Mouse (Mus musculus): ENCODE measurements at regions not wholly inside any gene's neighbourhood (a gene's known extent, or its start where the extent isn't known, plus 50 kb on each side); places are given as distances from the start of the nearest gene placed in this dataset.

DNA sequence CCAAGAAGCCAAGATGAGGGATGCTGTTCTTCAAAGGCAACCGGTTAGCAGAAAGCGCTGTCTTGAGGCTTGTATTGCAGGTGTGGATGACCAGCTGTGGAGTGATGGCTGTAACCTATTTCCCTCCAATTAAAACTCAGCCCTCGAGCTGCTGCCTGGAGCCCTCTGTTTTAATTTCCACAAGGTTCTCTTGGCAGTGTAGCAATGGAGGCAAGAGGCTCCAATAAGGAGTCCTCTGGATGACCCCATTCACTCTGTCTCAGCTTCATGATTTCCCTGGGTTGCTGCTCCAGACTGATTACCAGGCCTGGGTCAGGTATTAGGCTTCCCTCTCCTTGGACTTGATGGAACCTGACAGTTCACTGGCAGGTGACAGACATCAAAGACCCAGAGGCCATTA lies 548.5 kb downstream of the Psat1 start:
- Histone ChIP-seq H3K27ac (no peak overlapping the region; the same call in 1 of the 2 replicates), H3K9me3 (no peaks in the 10 kb centered on the region), H3K4me1 (peaks cover 14% of the 10 kb centered on the region; the same call in 1 of the 2 replicates), H3K4me2 (replicated peaks) (no peak overlapping the region), H3K36me3 (no peaks in the 10 kb centered on the region), H3K4me3 (no peak overlapping the region), H3K27me3 (no peaks in the 10 kb centered on the region), H3K9ac (no peak overlapping the region)
- WGBS, result 42% methylated on average over 3 of the region's 3 CpGs
- ATAC-seq (ENCODE audit: low FRiP score, low read depth), result peak; percentile 51; the same call in 1 of the 2 replicates

- Histone ChIP-seq H3K36me3 (no peaks in the 10 kb centered on the region), H3K4me1 (no peaks in the 10 kb centered on the region)
- ATAC-seq (ENCODE audit: low FRiP score, low read depth), result no peak
Measured at GRCm38 (mm10) chr19:15371682-15372081, 575.5 kb downstream of the Psat1 start.

GRCm38 (mm10) chr19:15366951-15367350 lies 580.2 kb downstream of the Psat1 start:
- 64% methylated on average over 2 of the region's 2 CpGs for WGBS
- no peak for ATAC-seq (ENCODE audit: low FRiP score, low read depth)
- no peaks in the 10 kb centered on the region for H3K36me3 ChIP-seq
- H3K27me3 ChIP-seq, result no peaks in the 10 kb centered on the region
- H3K4me1 ChIP-seq, result no peaks in the 10 kb centered on the region
- H3K4me2 ChIP-seq (replicated peaks), result no peak overlapping the region
- H3K27ac ChIP-seq, result no peak overlapping the region
- H3K4me3 ChIP-seq, result no peak overlapping the region
- no peaks in the 10 kb centered on the region for H3K9me3 ChIP-seq
- no peak overlapping the region for H3K9ac ChIP-seq

More at GRCm38 (mm10) chr19:15371682-15372081, 575.5 kb downstream of the Psat1 start:
- no peak overlapping the region for H3K4me3 ChIP-seq
- no peaks in the 10 kb centered on the region for H3K27me3 ChIP-seq
- no peak overlapping the region for H3K4me2 ChIP-seq (replicated peaks)
- H3K9ac ChIP-seq, result no peak overlapping the region
- no peak overlapping the region for H3K27ac ChIP-seq
- WGBS, result 77% methylated on average over 8 of the region's 8 CpGs
- H3K9me3 ChIP-seq, result no peaks in the 10 kb centered on the region

- Histone ChIP-seq H3K4me3 (no peak overlapping the region), H3K9ac (no peak overlapping the region), H3K27ac (no peak overlapping the region), H3K9me3 (no peaks in the 10 kb centered on the region), H3K4me1 (no peaks in the 10 kb centered on the region), H3K36me3 (no peaks in the 10 kb centered on the region), H3K27me3 (no peaks in the 10 kb centered on the region), H3K4me2 (replicated peaks) (no peak overlapping the region)
- 23% methylated on average over 3 of the region's 3 CpGs for WGBS
- no peak for ATAC-seq (ENCODE audit: low FRiP score, low read depth)
Measured at GRCm38 (mm10) chr19:15357181-15357580, 590.0 kb downstream of the Psat1 start.

DNA sequence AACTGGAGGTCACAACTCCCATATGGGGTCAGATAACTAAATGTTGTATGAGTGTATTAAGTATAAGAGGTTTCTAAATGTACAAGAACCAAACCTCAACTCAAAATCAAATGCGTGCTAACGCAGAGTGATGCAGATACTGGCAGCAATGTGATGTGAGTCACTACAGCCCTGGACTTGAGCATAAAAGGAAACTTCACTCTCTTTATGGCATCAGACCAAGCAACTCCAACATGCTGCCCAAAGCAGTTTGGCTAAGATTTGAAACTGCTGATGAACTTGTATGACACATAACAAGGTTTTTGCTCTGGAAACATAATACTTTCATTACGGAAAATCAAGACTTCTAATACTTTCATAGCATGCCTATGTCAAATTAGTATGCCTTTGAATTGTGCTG lies 598.8 kb downstream of the Psat1 start:
- 82% methylated on average over 3 of the region's 3 CpGs for WGBS

GRCm38 (mm10) chr19:15342229-15342628 lies 604.9 kb downstream of the Psat1 start:
- Histone ChIP-seq H3K27ac (no peak overlapping the region), H3K4me3 (no peak overlapping the region), H3K4me1 (peaks cover 19% of the 10 kb centered on the region), H3K27me3 (peaks cover 25% of the 10 kb centered on the region), H3K9ac (no peak overlapping the region), H3K36me3 (no peaks in the 10 kb centered on the region), H3K4me2 (replicated peaks) (no peak overlapping the region), H3K9me3 (no peaks in the 10 kb centered on the region)
- ATAC-seq (ENCODE audit: low FRiP score, low read depth), result no peak
- WGBS, result 90% methylated on average over 1 of the region's 1 CpGs

More for the DNA sequence above, 598.8 kb downstream of the Psat1 start:
- H3K36me3 ChIP-seq, result no peaks in the 10 kb centered on the region
- no peaks in the 10 kb centered on the region for H3K4me1 ChIP-seq
- H3K4me3 ChIP-seq, result no peak overlapping the region
- no peak overlapping the region for H3K27ac ChIP-seq
- no peaks in the 10 kb centered on the region for H3K27me3 ChIP-seq
- no peak overlapping the region for H3K4me2 ChIP-seq (replicated peaks)
- no peaks in the 10 kb centered on the region for H3K9me3 ChIP-seq
- H3K9ac ChIP-seq, result no peak overlapping the region
- no peak for ATAC-seq (ENCODE audit: low FRiP score, low read depth)

GRCm38 (mm10) chr19:15340305-15340983 lies 606.7 kb downstream of the Psat1 start:
- H3K27ac ChIP-seq, result no peak overlapping the region
- ATAC-seq (ENCODE audit: low FRiP score, low read depth), result no peak; the same call in 1 of the 2 replicates
- H3K4me3 ChIP-seq, result peak overlapping the region; percentile 26
- no peaks in the 10 kb centered on the region for H3K36me3 ChIP-seq
- peak overlapping the region; percentile 59 for H3K4me2 ChIP-seq (replicated peaks)
- peak overlapping the region; percentile 39; the same call in 1 of the 2 replicates for H3K9ac ChIP-seq
- no peaks in the 10 kb centered on the region for H3K9me3 ChIP-seq
- WGBS, result 12% methylated on average over 19 of the region's 19 CpGs
- H3K4me1 ChIP-seq, result peaks cover 19% of the 10 kb centered on the region
- peaks cover 25% of the 10 kb centered on the region for H3K27me3 ChIP-seq

DNA sequence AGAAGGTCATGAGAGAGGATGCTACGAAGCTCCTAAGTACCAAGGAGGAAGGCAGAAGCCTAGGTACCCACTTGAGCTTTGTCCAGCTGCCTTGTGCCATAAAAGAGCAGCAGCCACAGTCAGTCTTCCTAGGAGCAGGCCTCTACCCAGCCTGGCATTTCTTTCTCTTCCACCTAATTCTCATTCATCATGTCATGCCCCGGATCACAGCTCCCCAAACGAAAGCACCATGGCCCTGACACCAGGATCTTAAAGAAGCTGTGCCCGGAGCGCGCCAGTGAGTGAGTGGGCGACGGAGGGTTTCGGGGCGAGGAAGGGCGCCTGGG lies 607.2 kb downstream of the Psat1 start:
- peaks cover 19% of the 10 kb centered on the region for H3K4me1 ChIP-seq
- peak overlapping the region; percentile 59 for H3K4me2 ChIP-seq (replicated peaks)
- peaks cover 25% of the 10 kb centered on the region for H3K27me3 ChIP-seq
- H3K9me3 ChIP-seq, result no peaks in the 10 kb centered on the region
- H3K4me3 ChIP-seq, result peak overlapping the region; percentile 26
- 18% methylated on average over 11 of the region's 11 CpGs for WGBS
- H3K27ac ChIP-seq, result no peak overlapping the region
- peak overlapping the region; percentile 39; the same call in 1 of the 2 replicates for H3K9ac ChIP-seq
- H3K36me3 ChIP-seq, result no peaks in the 10 kb centered on the region
- no peak for ATAC-seq (ENCODE audit: low FRiP score, low read depth)

DNA sequence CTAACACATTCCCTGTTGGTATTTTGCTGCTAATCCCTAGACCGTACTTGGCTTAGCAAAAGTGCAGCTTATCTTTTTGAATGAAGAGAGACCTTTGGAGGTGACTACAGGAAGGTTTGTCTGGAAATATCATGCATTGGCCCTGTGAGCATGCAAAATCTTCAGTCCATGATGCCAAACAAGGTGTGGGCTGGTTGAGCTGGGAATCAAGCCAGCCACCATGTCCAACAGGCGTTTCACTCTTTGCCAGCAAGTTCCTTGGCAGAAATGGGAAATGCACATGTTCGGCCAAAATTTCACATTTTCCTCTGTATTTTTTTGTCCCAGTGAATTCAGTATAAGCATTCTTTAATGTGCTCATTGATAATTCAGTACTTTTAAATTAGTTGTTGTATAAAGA lies 617.0 kb downstream of the Psat1 start:
- whole genome bisulfite sequencing, result 83% methylated on average over 3 of the region's 3 CpGs
- Histone ChIP-seq H3K27ac (no peak overlapping the region), H3K4me2 (replicated peaks) (no peak overlapping the region), H3K36me3 (no peaks in the 10 kb centered on the region), H3K27me3 (no peaks in the 10 kb centered on the region), H3K4me1 (no peaks in the 10 kb centered on the region), H3K4me3 (no peak overlapping the region), H3K9ac (no peak overlapping the region), H3K9me3 (no peaks in the 10 kb centered on the region)
- no peak for ATAC-seq (ENCODE audit: low FRiP score, low read depth)

- 40% methylated on average over 6 of the region's 6 CpGs for WGBS
- Histone ChIP-seq H3K4me1 (no peaks in the 10 kb centered on the region), H3K4me2 (replicated peaks) (no peak overlapping the region), H3K9me3 (no peaks in the 10 kb centered on the region), H3K36me3 (no peaks in the 10 kb centered on the region), H3K27ac (no peak overlapping the region), H3K4me3 (no peak overlapping the region), H3K27me3 (no peaks in the 10 kb centered on the region), H3K9ac (no peak overlapping the region)
- ATAC-seq (ENCODE audit: low FRiP score, low read depth), result no peak
Measured at GRCm38 (mm10) chr19:15299474-15299873, 647.7 kb downstream of the Psat1 start.

- no peak for ATAC-seq (ENCODE audit: low FRiP score, low read depth)
- Histone ChIP-seq H3K27ac (no peak overlapping the region), H3K4me1 (no peaks in the 10 kb centered on the region), H3K9me3 (no peaks in the 10 kb centered on the region), H3K27me3 (no peaks in the 10 kb centered on the region), H3K36me3 (no peaks in the 10 kb centered on the region), H3K9ac (no peak overlapping the region), H3K4me2 (replicated peaks) (no peak overlapping the region), H3K4me3 (no peak overlapping the region)
- 90% methylated on average over 2 of the region's 2 CpGs for WGBS
Measured at GRCm38 (mm10) chr19:15285016-15285415, 662.1 kb downstream of the Psat1 start.

GRCm38 (mm10) chr19:15242781-15243180 lies 644.9 kb upstream of the Tle4 start:
- 66% methylated on average over 3 of the region's 3 CpGs for WGBS
- no peak overlapping the region for H3K4me2 ChIP-seq (replicated peaks)
- H3K4me1 ChIP-seq, result no peaks in the 10 kb centered on the region
- no peaks in the 10 kb centered on the region for H3K9me3 ChIP-seq
- H3K9ac ChIP-seq, result no peak overlapping the region
- no peaks in the 10 kb centered on the region for H3K36me3 ChIP-seq
- ATAC-seq (ENCODE audit: low FRiP score, low read depth), result no peak
- H3K27me3 ChIP-seq, result no peaks in the 10 kb centered on the region
- no peak overlapping the region for H3K27ac ChIP-seq
- H3K4me3 ChIP-seq, result no peak overlapping the region

Measured in limb, embryonic 13.5 days (tissue).